Mouse (Mus musculus) splenic B cell, adult 2 months (primary cell): ENCODE data around the gene Dock8.

Experiments
- DNase-seq: peaks from one replicate; pipeline ENCODE4 v3.0.0-alpha.2; 2011; ENCODE audit warnings: low read depth, low spot score
- H3K27me3 ChIP-seq: 2 replicates; pipeline ENCODE4 v1.6.1; 2012; ENCODE audit warnings: mild to moderate bottlenecking, low read length, moderate library complexity, mixed read lengths; ENCODE audit not compliant: control insufficient read depth, poor library complexity, insufficient read depth, severe bottlenecking
- H3K36me3 ChIP-seq: 2 replicates; pipeline ENCODE4 v1.6.1; 2012; ENCODE audit warnings: mild to moderate bottlenecking, low read length, moderate library complexity, mixed read lengths; ENCODE audit not compliant: control insufficient read depth, poor library complexity, insufficient read depth, severe bottlenecking

Gene Dock8

DNA sequence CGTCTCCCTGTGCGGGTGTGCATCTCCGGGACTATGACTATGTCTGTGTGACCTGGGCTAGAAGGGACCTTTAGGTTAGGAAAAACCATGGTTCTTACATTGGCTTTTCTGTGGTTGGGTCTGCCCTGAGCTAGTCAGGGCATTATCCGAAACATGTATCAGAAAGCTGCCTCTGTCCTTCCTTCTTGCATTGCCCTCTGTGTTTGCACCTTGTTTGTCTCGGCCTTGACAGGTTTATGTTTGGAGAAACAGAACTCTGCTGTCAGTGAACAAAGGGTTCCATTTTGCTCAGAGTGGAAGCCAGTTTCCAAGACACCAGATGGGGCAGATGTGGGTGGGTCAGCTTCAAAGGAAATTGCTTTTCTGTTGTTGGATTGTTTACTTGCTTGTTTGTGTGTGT is 145.8 kb downstream of the Dock8 start:
- H3K27me3 ChIP-seq, result no peaks in the 10 kb centered on the region
- H3K36me3 ChIP-seq, result peaks cover 29% of the 10 kb centered on the region
- no peak for DNase-seq

- Histone ChIP-seq H3K36me3 (peaks cover 29% of the 10 kb centered on the region), H3K27me3 (no peaks in the 10 kb centered on the region)
- DNase-seq, result no peak
These were observed 146.8 kb downstream of the Dock8 start for GRCm38 (mm10) chr19:25146122-25146521.

DNA sequence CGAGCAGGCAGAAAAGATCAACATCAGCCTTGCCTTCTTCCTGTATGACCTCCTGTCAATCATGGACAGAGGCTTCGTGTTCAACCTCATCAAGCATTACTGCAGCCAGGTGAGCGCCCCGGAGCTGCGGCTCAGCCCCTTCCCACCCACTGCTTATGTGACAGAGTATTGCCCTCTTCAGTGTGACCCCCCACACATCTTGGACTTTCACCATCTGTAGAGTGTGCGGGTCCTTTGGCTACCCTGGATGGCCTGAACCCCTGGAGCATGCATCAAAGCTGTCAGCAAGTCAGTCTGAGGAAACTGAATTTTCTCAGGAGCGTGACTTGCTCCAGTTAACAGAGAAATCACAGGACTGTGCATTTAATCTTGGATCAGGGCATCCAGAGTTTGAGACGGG is 150.5 kb downstream of the Dock8 start:
- DNase-seq, result no peak
- no peaks in the 10 kb centered on the region for H3K27me3 ChIP-seq

GRCm38 (mm10) chr19:25154506-25155178 is 155.3 kb downstream of the Dock8 start:
- H3K27me3 ChIP-seq, result no peaks in the 10 kb centered on the region
- H3K36me3 ChIP-seq, result peaks cover 37% of the 10 kb centered on the region
- DNase-seq, result no peak

More for the DNA sequence above, 150.5 kb downstream of the Dock8 start:
- H3K36me3 ChIP-seq, result peaks cover 30% of the 10 kb centered on the region

DNA sequence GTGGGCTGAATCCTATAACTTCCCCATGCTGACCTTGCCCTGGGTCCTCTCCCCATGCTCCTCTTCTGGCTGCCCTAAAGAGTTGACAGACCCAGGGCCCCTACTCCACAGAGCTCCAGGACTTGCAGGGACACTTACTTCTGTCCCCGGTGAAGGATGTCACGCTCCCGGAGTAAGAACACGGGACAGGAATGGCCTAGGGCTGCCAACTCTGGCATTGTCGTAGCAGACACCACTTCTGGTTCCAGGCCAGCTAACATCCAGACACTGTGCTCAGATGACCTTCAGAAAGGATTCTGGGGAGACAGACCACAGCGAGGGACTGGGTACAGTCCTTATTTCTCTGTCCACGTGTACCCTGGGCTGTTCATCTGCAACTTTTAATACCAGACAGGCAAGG is 155.9 kb downstream of the Dock8 start:
- DNase-seq, result no peak

GRCm38 (mm10) chr19:25155709-25156108 is 156.4 kb downstream of the Dock8 start:
- Histone ChIP-seq H3K36me3 (peaks cover 33% of the 10 kb centered on the region), H3K27me3 (no peaks in the 10 kb centered on the region)
- no peak for DNase-seq

More for the DNA sequence above, 155.9 kb downstream of the Dock8 start:
- no peaks in the 10 kb centered on the region for H3K27me3 ChIP-seq
- peaks cover 33% of the 10 kb centered on the region for H3K36me3 ChIP-seq

GRCm38 (mm10) chr19:25162270-25162669 is 162.9 kb downstream of the Dock8 start:
- Histone ChIP-seq H3K27me3 (no peaks in the 10 kb centered on the region), H3K36me3 (peaks cover 38% of the 10 kb centered on the region)
- DNase-seq, result no peak

GRCm38 (mm10) chr19:25163426-25163825 is 164.1 kb downstream of the Dock8 start:
- H3K27me3 ChIP-seq, result no peaks in the 10 kb centered on the region
- peaks cover 38% of the 10 kb centered on the region for H3K36me3 ChIP-seq
- DNase-seq, result no peak

GRCm38 (mm10) chr19:25166412-25166811 is 167.1 kb downstream of the Dock8 start:
- H3K27me3 ChIP-seq, result no peaks in the 10 kb centered on the region
- peaks cover 36% of the 10 kb centered on the region for H3K36me3 ChIP-seq
- DNase-seq, result no peak

GRCm38 (mm10) chr19:25171395-25171794 is 172.1 kb downstream of the Dock8 start:
- DNase-seq, result no peak
- Histone ChIP-seq H3K27me3 (no peaks in the 10 kb centered on the region), H3K36me3 (peaks cover 24% of the 10 kb centered on the region)

DNA sequence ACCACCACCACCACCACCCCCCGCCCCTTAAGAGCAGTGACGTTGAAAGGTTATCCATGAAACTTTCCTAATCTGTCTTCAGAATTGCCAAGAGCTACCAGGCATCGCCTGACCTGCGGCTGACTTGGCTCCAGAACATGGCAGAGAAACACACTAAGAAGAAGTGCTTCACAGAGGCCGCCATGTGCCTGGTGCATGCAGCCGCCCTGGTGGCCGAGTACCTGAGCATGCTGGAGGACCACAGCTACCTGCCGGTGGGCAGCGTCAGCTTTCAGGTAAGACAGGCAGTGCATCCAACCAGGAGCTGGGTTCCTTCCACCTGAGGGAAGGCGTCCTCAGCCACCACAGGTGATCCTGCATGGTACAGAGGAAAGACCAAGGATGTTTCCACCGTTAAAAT is 177.4 kb downstream of the Dock8 start:
- no peaks in the 10 kb centered on the region for H3K27me3 ChIP-seq
- peaks cover 23% of the 10 kb centered on the region for H3K36me3 ChIP-seq
- no peak for DNase-seq

DNA sequence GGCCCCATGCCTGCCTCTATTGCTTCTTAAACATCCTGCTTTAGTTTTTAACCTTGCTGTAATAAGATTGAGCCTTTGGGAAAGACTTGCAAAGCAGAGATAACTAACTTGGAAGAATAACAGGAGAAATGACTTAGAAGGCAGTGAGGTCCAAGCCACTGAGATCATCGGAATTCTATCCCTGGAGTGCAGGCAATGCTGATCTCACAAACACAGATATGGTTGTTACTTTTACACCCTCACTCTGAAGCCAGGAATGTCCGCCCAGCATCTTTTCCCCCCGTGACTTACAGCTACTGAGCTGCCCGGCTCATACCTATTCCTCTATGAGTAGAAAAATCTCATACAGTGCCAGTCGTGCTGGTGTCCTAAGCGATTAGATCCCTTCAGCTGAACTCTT is 180.7 kb downstream of the Dock8 start:
- Histone ChIP-seq H3K36me3 (peaks cover 34% of the 10 kb centered on the region), H3K27me3 (no peaks in the 10 kb centered on the region)
- DNase-seq, result no peak

DNA sequence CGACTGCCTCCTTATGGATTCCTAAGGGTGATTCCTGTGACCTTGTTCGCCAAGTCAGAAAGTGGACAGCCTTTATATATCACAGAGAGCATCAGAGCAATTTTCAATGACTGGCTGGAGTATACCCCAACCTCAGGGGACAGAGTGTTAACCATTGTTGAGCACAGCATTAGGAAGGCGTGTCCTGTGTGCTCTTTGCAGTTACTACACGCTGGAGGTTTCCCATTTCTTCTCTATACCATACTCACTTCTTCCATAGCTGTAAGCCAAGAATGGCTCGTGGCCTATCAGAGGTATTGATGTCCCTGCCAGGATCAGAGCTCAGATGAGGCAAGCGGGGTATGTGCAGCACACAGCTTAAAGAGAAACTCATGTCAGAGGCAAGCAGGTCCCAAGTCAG is 181.2 kb downstream of the Dock8 start:
- no peak for DNase-seq
- Histone ChIP-seq H3K27me3 (no peaks in the 10 kb centered on the region), H3K36me3 (peaks cover 33% of the 10 kb centered on the region)

GRCm38 (mm10) chr19:25184076-25184475 is 184.7 kb downstream of the Dock8 start:
- peaks cover 46% of the 10 kb centered on the region for H3K36me3 ChIP-seq
- DNase-seq, result no peak
- H3K27me3 ChIP-seq, result no peaks in the 10 kb centered on the region; the same call in 1 of the 2 replicates

- DNase-seq, result no peak
- no peaks in the 10 kb centered on the region; the same call in 1 of the 2 replicates for H3K27me3 ChIP-seq
- H3K36me3 ChIP-seq, result peaks cover 50% of the 10 kb centered on the region
These were observed 187.0 kb downstream of the Dock8 start for GRCm38 (mm10) chr19:25186316-25186715.

- H3K36me3 ChIP-seq, result peaks cover 48% of the 10 kb centered on the region
- H3K27me3 ChIP-seq, result no peaks in the 10 kb centered on the region; the same call in 1 of the 2 replicates
- DNase-seq, result no peak
These were observed 188.3 kb downstream of the Dock8 start for GRCm38 (mm10) chr19:25187681-25188080.
